Mouse (Mus musculus) frontal cortex, postnatal 36 days (tissue): ENCODE measurements at regions not wholly inside any gene's neighbourhood (a gene's known extent, or its start where the extent isn't known, plus 50 kb on each side); places are given as distances from the start of the nearest gene placed in this dataset.
"Not testable (repeated sequence)": the region's sequence is repeated elsewhere in the genome, so short reads cannot be mapped to it uniquely, and the experiment has no call there.

ENCODE experiments used
- DNase-seq, 2 experiments: peaks; one replicate each; pipeline ENCODE4 v3.0.0; 2022; ENCODE audit warnings: low spot score in 2 of 2

DNA sequence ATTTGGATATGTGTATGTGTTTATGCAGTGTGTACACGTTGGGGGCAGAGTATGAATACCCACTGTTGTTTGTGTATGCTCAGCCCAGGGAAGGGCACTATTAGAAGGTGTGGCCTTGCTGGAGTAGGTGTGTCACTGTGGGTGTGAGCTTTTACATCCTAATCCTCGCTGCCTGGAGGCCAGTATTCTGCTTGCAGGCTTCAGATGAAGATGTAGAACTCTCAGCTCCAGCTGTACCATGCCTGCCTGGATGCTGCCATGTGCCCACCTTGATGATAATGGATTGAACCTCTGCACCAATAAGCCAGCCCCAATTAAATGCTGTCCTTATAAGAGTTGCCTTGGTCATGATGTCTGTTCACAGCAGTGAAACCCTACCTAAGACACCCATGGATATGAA is 155.4 kb downstream of the Enc1 start:
- not testable (repeated sequence) for DNase-seq

DNA sequence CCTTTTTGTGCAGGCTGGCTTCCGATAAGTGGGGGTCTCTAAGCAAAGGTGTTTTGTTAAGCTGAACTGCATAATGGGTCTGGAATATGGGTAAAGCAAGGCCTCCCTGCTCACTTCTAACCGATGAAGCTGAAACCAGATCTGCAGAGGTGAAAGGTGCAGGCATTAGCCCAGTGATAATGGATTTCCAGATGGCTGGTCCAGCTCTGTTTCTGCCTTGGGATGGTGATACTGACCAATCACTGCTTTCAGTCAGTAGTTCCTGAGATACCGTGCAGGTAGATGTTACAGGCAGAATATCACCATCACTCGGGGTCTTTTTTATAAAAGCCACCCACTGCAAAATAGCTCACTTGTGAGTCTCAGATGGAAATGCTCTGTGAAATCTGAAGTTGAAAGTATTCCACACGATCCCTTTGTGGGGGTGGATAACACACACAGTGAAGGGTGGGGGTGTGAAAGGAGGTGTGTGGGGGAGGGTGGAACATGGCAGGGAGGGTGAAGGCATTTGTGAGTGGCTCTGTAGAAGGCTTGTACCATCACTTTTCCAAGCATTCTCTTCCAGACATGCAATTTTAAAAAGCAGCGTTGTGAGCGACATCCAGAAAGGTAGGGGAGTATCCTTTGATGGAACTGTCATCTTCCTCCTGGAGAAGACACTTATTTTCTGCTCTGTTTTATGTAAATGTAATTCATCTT is 154.0 kb downstream of the Enc1 start:
- DNase-seq: no peak

DNA sequence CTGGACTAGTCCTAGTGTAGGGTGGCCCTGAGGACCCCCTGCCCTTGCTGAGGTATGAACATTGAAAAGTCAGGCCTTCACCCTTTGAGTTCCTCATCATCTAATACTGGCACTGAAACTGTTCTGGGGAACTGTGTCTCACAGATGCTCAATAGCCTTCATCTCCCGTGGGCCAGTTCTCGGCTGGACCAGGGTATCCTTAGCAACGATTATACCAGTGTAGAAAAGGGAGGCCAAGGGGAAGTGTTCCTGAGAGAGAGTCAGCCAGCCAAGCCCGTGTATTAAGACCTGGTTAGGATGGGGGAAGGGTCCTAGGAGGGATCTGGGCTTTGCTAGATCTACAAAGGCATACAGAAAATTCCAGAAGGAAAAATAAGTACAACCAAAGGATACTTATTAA is 153.2 kb downstream of the Enc1 start:
- no peak for DNase-seq

GRCm38 (mm10) chr13:97393456-97393855 is 152.6 kb downstream of the Enc1 start:
- DNase-seq: peak in 1 of 2 experiments; percentile 23

- DNase-seq: peak; percentile 72 to 82
Observed at GRCm38 (mm10) chr13:97390449-97390930, 149.6 kb downstream of the Enc1 start.

- peak in 1 of 2 experiments; percentile 46 for DNase-seq
Observed at GRCm38 (mm10) chr13:97388851-97389479, 148.1 kb downstream of the Enc1 start.

DNA sequence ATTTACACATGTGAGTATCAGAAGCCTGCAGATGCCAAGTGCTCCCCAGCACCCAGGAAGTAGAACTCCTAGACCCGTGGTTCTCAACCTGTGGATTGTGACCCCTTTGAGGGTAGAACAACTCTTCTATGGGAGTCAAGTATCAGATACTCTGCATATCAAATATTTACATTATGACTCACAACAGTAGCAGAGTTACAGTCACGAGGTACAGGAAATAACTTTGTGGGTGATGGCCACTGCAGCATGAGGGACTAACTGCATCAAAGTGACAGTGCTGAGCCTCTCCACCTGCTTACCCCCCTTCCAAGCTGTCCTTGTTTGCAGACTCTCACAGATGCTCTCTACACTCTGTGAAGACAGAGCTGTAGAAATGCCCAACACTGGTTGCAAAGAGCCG is 145.6 kb downstream of the Enc1 start:
- DNase-seq: no peak

DNA sequence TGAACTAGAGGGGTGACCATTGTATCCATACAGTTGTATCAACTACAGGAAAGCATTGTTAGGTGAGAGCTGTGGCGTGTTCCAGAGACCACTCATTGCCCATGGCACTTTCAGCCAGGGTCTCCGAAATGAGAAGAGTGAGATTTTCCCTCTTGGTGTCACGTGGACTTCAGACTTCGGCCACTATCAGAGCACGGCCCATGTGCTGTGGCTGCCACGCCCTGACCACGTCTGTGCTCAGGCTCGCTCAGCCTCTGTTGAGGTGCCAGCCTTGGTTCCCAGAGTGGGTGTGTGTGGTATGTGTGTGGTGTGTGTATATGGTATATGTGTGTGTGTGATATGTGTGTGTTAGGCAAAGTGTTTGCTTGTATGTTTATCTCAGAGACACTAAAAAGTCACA is 144.6 kb downstream of the Enc1 start:
- no peak for DNase-seq

DNA sequence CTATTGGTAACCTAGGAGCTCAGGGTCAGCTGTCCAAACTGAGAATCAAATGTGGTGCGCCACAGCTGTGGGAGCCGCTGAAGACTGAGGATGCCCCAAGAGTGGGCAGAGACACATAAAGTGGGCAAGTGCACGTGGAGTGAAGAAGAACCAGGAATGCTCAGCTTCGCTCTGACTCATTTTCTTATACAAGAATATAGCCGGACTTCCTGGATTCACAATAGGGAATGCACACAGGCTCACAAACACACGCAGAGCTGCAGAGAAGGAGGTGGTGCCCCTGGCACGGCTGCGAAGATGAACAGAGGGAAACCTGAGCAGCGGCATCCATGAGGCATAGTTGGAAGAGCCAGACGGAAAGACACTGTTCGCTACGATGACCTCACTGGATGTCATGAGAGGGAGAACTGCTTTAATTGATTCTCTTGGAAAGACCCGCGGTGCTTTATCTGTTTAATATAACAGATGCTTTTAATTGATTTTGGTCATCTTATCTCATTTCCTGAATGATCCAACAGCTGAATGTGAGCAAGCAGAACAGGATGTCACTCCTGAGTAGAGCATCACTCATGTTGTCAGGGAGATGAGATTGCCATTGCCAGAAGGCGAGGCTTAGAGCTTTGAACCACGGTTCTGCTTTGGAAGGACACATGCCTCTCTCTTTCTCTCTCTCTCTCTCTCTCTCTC is 143.3 kb downstream of the Enc1 start:
- no peak for DNase-seq

- no peak for DNase-seq
Observed at GRCm38 (mm10) chr13:97383351-97383750, 142.4 kb downstream of the Enc1 start.

GRCm38 (mm10) chr13:97380366-97380765 is 139.5 kb downstream of the Enc1 start:
- DNase-seq: no peak

- DNase-seq: no peak
Observed at GRCm38 (mm10) chr13:97376232-97376523, 135.3 kb downstream of the Enc1 start.

- no peak for DNase-seq
Observed at GRCm38 (mm10) chr13:97375501-97376231, 134.8 kb downstream of the Enc1 start.

DNA sequence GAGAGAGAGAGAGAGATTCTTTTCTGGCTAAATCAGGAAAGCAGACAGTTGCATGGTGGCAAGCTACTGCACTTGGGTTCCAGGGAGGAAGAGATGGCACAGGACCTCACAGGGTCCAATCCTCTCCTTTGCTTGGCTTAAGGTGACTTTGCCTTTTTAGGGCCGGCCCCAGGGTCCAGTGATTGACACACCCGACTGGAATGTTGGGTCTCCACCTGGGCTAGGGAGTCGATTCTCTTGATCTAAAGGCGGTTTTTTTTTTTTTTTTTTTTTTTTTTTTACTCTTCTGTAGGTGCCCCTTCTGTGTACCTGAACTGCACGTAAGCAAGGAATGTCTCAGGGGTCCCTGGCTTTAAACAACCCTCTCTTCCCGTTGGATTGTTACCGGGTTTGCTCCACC is 131.4 kb downstream of the Enc1 start:
- DNase-seq: no peak

- no peak for DNase-seq
Observed at GRCm38 (mm10) chr13:97371200-97371599, 130.3 kb downstream of the Enc1 start.

GRCm38 (mm10) chr13:97366723-97367122 is 125.8 kb downstream of the Enc1 start:
- no peak for DNase-seq

- no peak for DNase-seq
Observed at GRCm38 (mm10) chr13:97365557-97366244, 124.8 kb downstream of the Enc1 start.

- DNase-seq: no peak
Observed at GRCm38 (mm10) chr13:97365004-97365403, 124.1 kb downstream of the Enc1 start.

DNA sequence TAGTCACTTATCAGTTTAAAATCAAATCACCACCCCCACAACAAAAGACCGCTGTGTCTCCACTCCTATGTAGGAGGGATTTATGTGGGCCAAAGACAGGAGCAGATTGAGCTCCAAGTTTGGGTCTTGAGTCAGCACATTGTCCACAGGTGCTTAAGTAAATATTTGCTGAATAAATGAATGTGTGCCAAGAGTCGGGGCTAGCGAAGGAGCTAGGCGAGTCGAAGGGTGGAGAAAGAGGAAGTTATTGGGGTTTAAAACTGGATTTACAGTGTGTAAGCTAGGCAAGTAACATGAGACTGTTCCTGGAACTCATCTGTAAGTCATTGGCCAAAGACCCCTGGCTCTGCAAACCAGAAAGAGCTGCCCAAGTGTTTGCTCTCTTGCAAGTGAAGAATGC is 122.9 kb downstream of the Enc1 start:
- DNase-seq: no peak

GRCm38 (mm10) chr13:97363214-97363613 is 122.3 kb downstream of the Enc1 start:
- no peak for DNase-seq

DNA sequence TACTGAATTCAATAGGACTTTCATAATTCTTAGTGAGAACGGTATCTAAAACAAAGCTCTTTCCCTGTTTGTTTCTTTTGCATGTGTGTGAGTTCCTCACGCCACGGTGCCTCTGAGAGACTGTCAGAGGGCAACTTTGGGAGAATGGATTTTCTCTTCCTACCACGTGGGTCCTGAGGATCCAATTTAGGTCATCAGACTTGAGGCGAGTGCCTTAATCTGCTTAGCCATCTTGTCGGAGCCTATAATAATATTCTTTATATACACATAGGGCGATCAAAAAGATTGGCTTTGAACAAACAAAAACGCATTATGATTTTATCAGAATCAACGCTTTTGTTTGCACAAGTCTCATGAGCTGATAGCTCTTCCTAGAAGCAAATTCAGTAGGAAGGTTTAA is 119.6 kb downstream of the Enc1 start:
- no peak for DNase-seq

DNA sequence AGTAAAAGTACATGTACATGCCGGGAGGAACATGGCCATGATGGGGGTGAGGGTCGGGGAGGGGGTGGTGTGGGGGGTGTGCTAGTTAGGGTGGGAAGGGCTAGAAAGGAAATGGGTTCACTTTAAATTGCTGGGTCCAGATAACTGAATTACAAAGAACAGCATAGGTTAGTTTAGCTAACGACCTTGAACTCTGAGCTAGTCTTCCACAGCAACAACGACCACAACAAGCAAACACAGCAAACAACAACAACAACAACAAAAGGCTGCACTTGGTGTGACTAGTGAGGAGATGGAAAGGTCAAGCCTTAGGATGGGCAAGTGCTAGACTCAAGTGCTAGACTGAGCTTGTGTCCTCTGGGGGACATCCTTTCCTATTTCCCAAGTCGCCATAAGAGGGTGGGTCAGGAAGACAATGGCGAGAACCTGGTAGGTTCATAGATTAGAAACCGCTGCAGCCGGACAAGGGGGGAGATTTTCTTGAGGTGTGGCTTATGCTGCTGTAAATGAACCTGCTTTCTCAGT is 117.9 kb downstream of the Enc1 start:
- no peak for DNase-seq
